Mouse (Mus musculus) cortical plate, adult 2 months (tissue): ENCODE measurements around the gene Ndufaf8.

Source experiments
- CTCF ChIP-seq: fragments of 200-500 bp; IDR thresholded peaks from 2 replicates; pipeline ENCODE4 v1.5.1; 2011; ENCODE audit warnings: mild to moderate bottlenecking, control low read depth, low read length; ENCODE audit not compliant: insufficient read depth; ENCODE audit errors: extremely low read depth
- POLR2A ChIP-seq: fragments of 200-500 bp; IDR thresholded peaks from 2 replicates; pipeline ENCODE4 v1.6.1; 2011; ENCODE audit warnings: mild to moderate bottlenecking, low read length, control low read depth; ENCODE audit not compliant: insufficient read depth; ENCODE audit errors: extremely low read depth

DNA sequence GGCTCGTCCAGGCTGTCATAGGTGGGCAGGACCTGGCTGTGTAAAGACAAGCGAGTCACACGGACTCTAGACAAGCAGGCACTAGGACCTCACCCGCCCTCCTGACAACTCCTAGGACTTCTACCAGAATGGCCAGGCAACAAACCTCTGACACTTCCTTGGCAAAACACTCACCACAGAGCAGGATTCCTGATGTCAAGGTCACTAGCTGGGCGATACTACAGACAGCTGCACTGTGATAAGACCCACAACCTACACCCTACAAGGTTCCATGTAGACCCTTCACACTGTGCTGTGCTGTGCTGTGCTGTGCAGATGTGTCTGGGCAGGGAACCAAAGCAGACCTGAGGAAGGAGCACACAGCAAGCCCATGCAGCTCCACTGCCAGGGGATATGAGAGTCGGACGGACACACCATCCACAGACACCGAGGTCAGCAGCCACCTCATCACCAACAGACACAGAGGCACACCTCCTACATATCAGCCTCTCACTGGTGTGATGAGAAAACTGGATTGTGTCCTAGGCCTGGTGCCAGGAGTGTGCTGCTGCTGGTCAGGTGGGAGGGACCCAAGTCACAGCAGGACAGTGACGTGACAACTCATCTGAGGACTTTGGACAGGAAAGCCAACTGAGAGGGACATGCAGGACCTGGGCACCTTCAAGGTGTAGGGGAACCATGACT, 36.3 kb downstream of the Ndufaf8 start:
- TF ChIP-seq CTCF (no peak), POLR2A (no peak)
